Mouse (Mus musculus): Measurements from ENCODE around the gene Plbd1.

Gene Plbd1

GRCm38 (mm10) chr6:136661706-136662016 is at the start of gene Plbd1:
TSS of gene Plbd1 (minus strand) at chr6:136661928.
- peak; percentile 34 for DNase-seq (ENCODE audit: low read depth, low spot score)

- no peak for DNase-seq (ENCODE audit: low read depth, low spot score)
Observed at GRCm38 (mm10) chr6:136710408-136710807, 48.7 kb upstream of the Plbd1 start.

GRCm38 (mm10) chr6:136708597-136708996 is 46.9 kb upstream of the Plbd1 start:
- no peak for DNase-seq (ENCODE audit: low read depth, low spot score)

GRCm38 (mm10) chr6:136701878-136702277 is 40.1 kb upstream of the Plbd1 start:
- no peak for DNase-seq (ENCODE audit: low read depth, low spot score)

GRCm38 (mm10) chr6:136701185-136701584 is 39.5 kb upstream of the Plbd1 start:
- DNase-seq (ENCODE audit: low read depth, low spot score) = no peak

- no peak for DNase-seq (ENCODE audit: low read depth, low spot score)
Observed at GRCm38 (mm10) chr6:136691314-136691713, 29.6 kb upstream of the Plbd1 start.

- no peak for DNase-seq (ENCODE audit: low read depth, low spot score)
Observed at GRCm38 (mm10) chr6:136690527-136690926, 28.8 kb upstream of the Plbd1 start.

- no peak for DNase-seq (ENCODE audit: low read depth, low spot score)
Observed at GRCm38 (mm10) chr6:136689790-136690413, 28.2 kb upstream of the Plbd1 start.

GRCm38 (mm10) chr6:136685433-136685832 is 23.7 kb upstream of the Plbd1 start:
- DNase-seq (ENCODE audit: low read depth, low spot score) = no peak

- DNase-seq (ENCODE audit: low read depth, low spot score) = no peak
Observed at GRCm38 (mm10) chr6:136683410-136684334, 21.9 kb upstream of the Plbd1 start.

GRCm38 (mm10) chr6:136679381-136679780 is 17.7 kb upstream of the Plbd1 start:
- DNase-seq (ENCODE audit: low read depth, low spot score) = no peak

GRCm38 (mm10) chr6:136674935-136675334 is 13.2 kb upstream of the Plbd1 start:
- no peak for DNase-seq (ENCODE audit: low read depth, low spot score)

GRCm38 (mm10) chr6:136672467-136672866 is 10.7 kb upstream of the Plbd1 start:
- DNase-seq (ENCODE audit: low read depth, low spot score) = peak; percentile 20

- no peak for DNase-seq (ENCODE audit: low read depth, low spot score)
Observed at GRCm38 (mm10) chr6:136669274-136669673, 7.5 kb upstream of the Plbd1 start.

- no peak for DNase-seq (ENCODE audit: low read depth, low spot score)
Observed at GRCm38 (mm10) chr6:136668266-136668986, 6.7 kb upstream of the Plbd1 start.

- DNase-seq (ENCODE audit: low read depth, low spot score) = no peak
Observed at GRCm38 (mm10) chr6:136662063-136662462, 335 bp upstream of the Plbd1 start.

- DNase-seq (ENCODE audit: low read depth, low spot score) = no peak
Observed at GRCm38 (mm10) chr6:136660831-136661705, 660 bp downstream of the Plbd1 start.

GRCm38 (mm10) chr6:136659226-136659625 is 2.5 kb downstream of the Plbd1 start:
- no peak for DNase-seq (ENCODE audit: low read depth, low spot score)

- no peak for DNase-seq (ENCODE audit: low read depth, low spot score)
Observed at GRCm38 (mm10) chr6:136658303-136658702, 3.4 kb downstream of the Plbd1 start.

- no peak for DNase-seq (ENCODE audit: low read depth, low spot score)
Observed at GRCm38 (mm10) chr6:136655786-136656185, 5.9 kb downstream of the Plbd1 start.

- DNase-seq (ENCODE audit: low read depth, low spot score) = no peak
Observed at GRCm38 (mm10) chr6:136654470-136654869, 7.3 kb downstream of the Plbd1 start.

Measured in mesoderm, embryonic 11.5 days (tissue).